Mouse (Mus musculus) hindbrain, embryonic 16.5 days (tissue): Measurements from ENCODE around the gene Slc28a1. TPM values are rescaled to one million over a fixed set of nuclear protein-coding genes. Genes with fewer than 3 reads are reported as not detected.

Experiments
- ATAC-seq: fragments of 200-750 bp; cut with Nextera tagmentation; 2 replicates; pipeline ENCODE4 v1.8.0; 2017; ENCODE audit warnings: moderate TSS enrichment, moderate library complexity
- H3K27ac ChIP-seq: fragments of 300-500 bp; sonication (generic); 2 replicates; pipeline ENCODE4 v1.5.1; 2014; ENCODE audit warnings: low read depth, mild to moderate bottlenecking, control low read depth, low read length, moderate library complexity
- H3K27me3 ChIP-seq: fragments of 300-500 bp; sonication (generic); replicated peaks from 2 replicates; pipeline ENCODE4 v1.6.1; 2014; ENCODE audit warnings: low read length; ENCODE audit not compliant: control insufficient read depth, insufficient read depth
- H3K36me3 ChIP-seq: fragments of 300-500 bp; sonication (generic); 2 replicates; pipeline ENCODE4 v1.6.1; 2014; ENCODE audit warnings: mild to moderate bottlenecking, low read length, moderate library complexity, mixed read lengths; ENCODE audit not compliant: control insufficient read depth, insufficient read depth
- H3K4me1 ChIP-seq: fragments of 300-500 bp; sonication (generic); 2 replicates; pipeline ENCODE4 v1.6.1; 2014; ENCODE audit warnings: low read depth, low read length; ENCODE audit not compliant: control insufficient read depth, insufficient read depth
- H3K4me2 ChIP-seq: fragments of 300-500 bp; sonication (generic); 2 replicates; pipeline ENCODE4 v1.6.1; 2014; ENCODE audit warnings: mild to moderate bottlenecking, low read length, control low read depth, moderate library complexity
- H3K4me3 ChIP-seq: fragments of 300-500 bp; sonication (generic); 2 replicates; pipeline ENCODE4 v1.5.1; 2014; ENCODE audit warnings: mild to moderate bottlenecking, low read length, control low read depth, moderate library complexity
- H3K9ac ChIP-seq: fragments of 300-500 bp; sonication (generic); 2 replicates; pipeline ENCODE4 v1.6.1; 2014; ENCODE audit warnings: low read depth, mild to moderate bottlenecking, control low read depth, low read length, moderate library complexity
- H3K9me3 ChIP-seq: fragments of 300-500 bp; sonication (generic); 2 replicates; pipeline ENCODE4 v1.6.1; 2014; ENCODE audit warnings: mild to moderate bottlenecking, low read length, moderate library complexity; ENCODE audit not compliant: control insufficient read depth
- WGBS: fragments of 180-500 bp; shearing (Covaris S2); extraction: QIAGEN DNeasy Blood & Tissue Kit; methylation state at CpG from one replicate; pipeline ENCODE4 v1.1.7; 2014; 5-methylcytosine and 5-hydroxymethylcytosine counted together
- polyA plus RNA-seq: library from polyadenylated mRNA; unstranded; fragments of >200 nt; fragmentation: Nextera tagmentation; extraction: Ambion mirVana; gene quantifications from 2 replicates; pipeline ENCODE4 v1.2.1, GENCODE M21; 2015

Slc28a1 gene
- polyA plus RNA-seq, 1 experiment from 2014 or later: not detected

GRCm38 (mm10) chr7:81094104-81094757, 20.4 kb upstream of the Slc28a1 start:
- Histone ChIP-seq H3K4me1 (no peaks in the 10 kb centered on the region), H3K4me3 (no peak overlapping the region), H3K9ac (no peak overlapping the region), H3K27ac (no peak overlapping the region), H3K27me3 (no peaks in the 10 kb centered on the region), H3K9me3 (no peaks in the 10 kb centered on the region), H3K4me2 (no peak overlapping the region), H3K36me3 (no peaks in the 10 kb centered on the region)
- 83% methylated on average over 6 of the region's 6 CpGs for WGBS
- ATAC-seq: no peak

- no peak overlapping the region for H3K9ac ChIP-seq
- H3K27me3 ChIP-seq: no peaks in the 10 kb centered on the region
- H3K4me1 ChIP-seq: no peaks in the 10 kb centered on the region
- H3K36me3 ChIP-seq: no peaks in the 10 kb centered on the region
- no peak overlapping the region for H3K27ac ChIP-seq
- no peaks in the 10 kb centered on the region for H3K9me3 ChIP-seq
- WGBS: 95% methylated on average over 5 of the region's 5 CpGs
- H3K4me2 ChIP-seq: no peak overlapping the region
- no peak overlapping the region for H3K4me3 ChIP-seq
- ATAC-seq: no peak
Measured at GRCm38 (mm10) chr7:81100341-81100740, 14.3 kb upstream of the Slc28a1 start.

GRCm38 (mm10) chr7:81102854-81103253, 11.7 kb upstream of the Slc28a1 start:
- Histone ChIP-seq H3K36me3 (no peaks in the 10 kb centered on the region), H3K4me2 (no peak overlapping the region), H3K27ac (no peak overlapping the region), H3K9ac (no peak overlapping the region), H3K4me3 (no peak overlapping the region), H3K4me1 (no peaks in the 10 kb centered on the region), H3K9me3 (no peaks in the 10 kb centered on the region), H3K27me3 (no peaks in the 10 kb centered on the region)
- 82% methylated on average over 7 of the region's 7 CpGs for WGBS
- ATAC-seq: no peak

GRCm38 (mm10) chr7:81105525-81105924, 9.1 kb upstream of the Slc28a1 start:
- H3K4me2 ChIP-seq: no peak overlapping the region
- no peak overlapping the region for H3K4me3 ChIP-seq
- no peak overlapping the region for H3K9ac ChIP-seq
- no peak overlapping the region for H3K27ac ChIP-seq
- WGBS: 49% methylated on average over 4 of the region's 4 CpGs
- no peaks in the 10 kb centered on the region for H3K27me3 ChIP-seq
- H3K36me3 ChIP-seq: no peaks in the 10 kb centered on the region
- H3K9me3 ChIP-seq: no peaks in the 10 kb centered on the region
- ATAC-seq: no peak
- H3K4me1 ChIP-seq: peaks cover 4% of the 10 kb centered on the region; the same call in 1 of the 2 replicates

GRCm38 (mm10) chr7:81108226-81108625, 6.4 kb upstream of the Slc28a1 start:
- Histone ChIP-seq H3K4me3 (no peak overlapping the region), H3K9ac (no peak overlapping the region), H3K9me3 (no peaks in the 10 kb centered on the region), H3K36me3 (no peaks in the 10 kb centered on the region), H3K27me3 (no peaks in the 10 kb centered on the region), H3K4me1 (peaks cover 4% of the 10 kb centered on the region; the same call in 1 of the 2 replicates), H3K27ac (no peak overlapping the region), H3K4me2 (no peak overlapping the region)
- WGBS: 91% methylated on average over 5 of the region's 5 CpGs
- ATAC-seq: no peak

GRCm38 (mm10) chr7:81109717-81110651, 4.6 kb upstream of the Slc28a1 start:
- no peak overlapping the region for H3K4me3 ChIP-seq
- H3K4me2 ChIP-seq: no peak overlapping the region
- no peak overlapping the region; the same call in 1 of the 2 replicates for H3K27ac ChIP-seq
- H3K9ac ChIP-seq: no peak overlapping the region
- H3K4me1 ChIP-seq: peaks cover 4% of the 10 kb centered on the region; the same call in 1 of the 2 replicates
- WGBS: 53% methylated on average over 9 of the region's 9 CpGs
- peak; percentile 89 for ATAC-seq
- H3K36me3 ChIP-seq: no peaks in the 10 kb centered on the region
- no peaks in the 10 kb centered on the region for H3K27me3 ChIP-seq
- H3K9me3 ChIP-seq: no peaks in the 10 kb centered on the region

GRCm38 (mm10) chr7:81110791-81111190, 3.8 kb upstream of the Slc28a1 start:
- no peaks in the 10 kb centered on the region for H3K36me3 ChIP-seq
- H3K27me3 ChIP-seq: no peaks in the 10 kb centered on the region
- ATAC-seq: no peak
- H3K4me1 ChIP-seq: peaks cover 4% of the 10 kb centered on the region; the same call in 1 of the 2 replicates
- H3K27ac ChIP-seq: no peak overlapping the region; the same call in 1 of the 2 replicates
- H3K4me2 ChIP-seq: no peak overlapping the region
- H3K4me3 ChIP-seq: no peak overlapping the region
- 92% methylated on average over 4 of the region's 4 CpGs for WGBS
- no peak overlapping the region for H3K9ac ChIP-seq
- no peaks in the 10 kb centered on the region for H3K9me3 ChIP-seq

GRCm38 (mm10) chr7:81111729-81112128, 2.9 kb upstream of the Slc28a1 start:
- no peak overlapping the region for H3K4me3 ChIP-seq
- no peaks in the 10 kb centered on the region for H3K27me3 ChIP-seq
- no peaks in the 10 kb centered on the region for H3K9me3 ChIP-seq
- ATAC-seq: no peak
- no peak overlapping the region for H3K4me2 ChIP-seq
- WGBS: 91% methylated on average over 2 of the region's 2 CpGs
- H3K4me1 ChIP-seq: peaks cover 4% of the 10 kb centered on the region; the same call in 1 of the 2 replicates
- H3K9ac ChIP-seq: no peak overlapping the region
- H3K36me3 ChIP-seq: no peaks in the 10 kb centered on the region
- no peak overlapping the region for H3K27ac ChIP-seq

- 39% methylated on average over 6 of the region's 6 CpGs for WGBS
- Histone ChIP-seq H3K36me3 (no peaks in the 10 kb centered on the region), H3K27me3 (no peaks in the 10 kb centered on the region), H3K4me1 (peaks cover 4% of the 10 kb centered on the region; the same call in 1 of the 2 replicates), H3K4me3 (no peak overlapping the region), H3K4me2 (no peak overlapping the region), H3K9ac (no peak overlapping the region), H3K27ac (no peak overlapping the region), H3K9me3 (no peaks in the 10 kb centered on the region)
- ATAC-seq: no peak
Measured at GRCm38 (mm10) chr7:81112686-81113360, 1.8 kb upstream of the Slc28a1 start.
